Comparison of ENCODE assay signal across 24 mouse cellular contexts in the genomic region with DNA sequence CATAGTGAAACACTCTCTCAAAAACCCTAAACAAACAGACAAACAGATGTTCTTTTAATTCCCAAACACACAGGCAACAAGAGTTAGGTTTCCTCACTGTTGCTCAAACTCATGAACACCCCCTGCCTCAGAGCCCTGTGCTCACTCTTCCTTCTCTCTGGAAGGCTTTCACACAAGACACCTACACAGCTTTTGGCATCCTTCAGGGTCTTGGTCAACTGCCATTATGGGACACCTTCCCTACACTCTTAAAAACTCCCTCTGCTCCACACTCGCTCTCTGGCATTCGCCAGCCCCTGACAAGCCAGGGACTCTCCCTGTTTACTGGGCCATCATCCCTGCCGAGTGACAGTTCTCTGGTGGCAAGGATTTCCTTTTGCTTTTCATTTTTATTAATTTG. TPM values are rescaled to one million over a fixed set of nuclear protein-coding genes. Genes with fewer than 3 reads are reported as not detected.
"Had no signal": no experiment of that assay in that cellular context is flagged by ENCODE, and none has a peak within 500 bp of the region (broad histone marks: within the 10 kb centered on the region; RNA-seq: fewer than 3 reads in every experiment).

No protein-coding gene starts in this region.

- ATAC-seq: midbrain, embryonic 13.5 days; midbrain, embryonic 16.5 days had no signal

- H3K36me3 ChIP-seq: midbrain, embryonic 13.5 days; neural tube, embryonic 13.5 days; neural tube, embryonic 15.5 days had no signal

- H3K4me3 ChIP-seq: midbrain, embryonic 13.5 days; myocyte; neural tube, embryonic 13.5 days; neural tube, embryonic 15.5 days had no signal

- H3K27ac ChIP-seq: midbrain, embryonic 13.5 days; neural tube, embryonic 13.5 days; neural tube, embryonic 15.5 days had no signal

- DNase-seq: lung, adult 18-20 months; lung, embryonic 14.5 days; lung, postnatal 10 days; lung, postnatal 4 days; retina, postnatal 1 day; right cerebral cortex, adult 18-20 months; right cerebral cortex, postnatal 25 days; right cerebral cortex, postnatal 4 days; spleen, adult 18-20 months; thymus, adult 18-20 months; thymus, postnatal 14 days; thymus, postnatal 36 days had no signal

- H3K27me3 ChIP-seq: midbrain, embryonic 13.5 days; neural tube, embryonic 15.5 days had no signal

- H3K4me2 ChIP-seq: lung, embryonic 14.5 days; midbrain, embryonic 11.5 days; midbrain, embryonic 13.5 days; neural tube, embryonic 13.5 days; neural tube, embryonic 15.5 days had no signal

- H3K9me3 ChIP-seq: midbrain, embryonic 13.5 days; neural tube, embryonic 13.5 days; neural tube, embryonic 15.5 days had no signal

- H3K9ac ChIP-seq: lung, embryonic 14.5 days; midbrain, embryonic 13.5 days; neural tube, embryonic 13.5 days; neural tube, embryonic 15.5 days had no signal

RNA-seq across cellular contexts. Expression of gene 4930404H24Rik, which starts 21.4 kb away (rescaled TPM):
- polyA plus RNA-seq: lung, embryonic 14.5 days; lung, embryonic 16.5 days; midbrain, embryonic 11.5 days; midbrain, embryonic 13.5 days; midbrain, embryonic 16.5 days; myocyte; neural tube, embryonic 11.5 days; neural tube, embryonic 13.5 days; neural tube, embryonic 15.5 days; small intestine, adult 2 months; stomach, embryonic 14.5 days; stomach, embryonic 16.5 days; thymus, postnatal 0 days had no signal
